ENCODE assay signal across 7 mouse cellular contexts in genomic region chr5:44048568-44049363, GRCm38 (mm10). TPM values are rescaled to one million over a fixed set of nuclear protein-coding genes. Genes with fewer than 3 reads are reported as not detected.
DNase-seq lines count a peak whose midpoint lies in the region; ATAC-seq and TF ChIP-seq lines count a peak whose summit lies in the region.

No protein-coding gene starts in this region.

- H3K27ac ChIP-seq in ES-E14 (ENCODE audit: insufficient read depth, low read depth, low read length, poor library complexity, severe bottlenecking) = no peak overlapping the region
- H3K27ac ChIP-seq in bone marrow macrophage, adult 2 months (ENCODE audit: insufficient read depth, low read depth, low read length) = no peak overlapping the region
- no peak overlapping the region for H3K27ac ChIP-seq in midbrain, embryonic 16.5 days (ENCODE audit: low read length)

- DNase-seq in kidney, postnatal 14 days = peak; percentile 36
- no peak for DNase-seq in kidney, adult 18-20 months
- peak; percentile 31 for DNase-seq in ES-E14 (ENCODE audit: low read depth, low spot score)
- no peak for DNase-seq in testis, postnatal 14 days (ENCODE audit: low spot score)

- H3K9ac ChIP-seq in ES-E14 (ENCODE audit: insufficient read depth, low read depth, low read length, poor library complexity, severe bottlenecking) = no peak overlapping the region
- no peak overlapping the region for H3K9ac ChIP-seq in midbrain, embryonic 16.5 days (ENCODE audit: low read depth, low read length)

- peak; percentile 42; the same call in 1 of the 2 replicates for TF ChIP-seq CTCF in bone marrow macrophage, adult 2 months (IDR thresholded peaks at IDR 0.05; ENCODE audit: low read depth, low read length)

- H3K4me2 ChIP-seq in midbrain, embryonic 16.5 days (ENCODE audit: low read length) = no peak overlapping the region

- H3K4me3 ChIP-seq in ES-E14 (ENCODE audit: insufficient read depth in 1 of 2, low read depth in 1 of 2, low read length in 2 of 2, poor library complexity in 1 of 2, severe bottlenecking in 1 of 2) = no peak overlapping the region
- no peak overlapping the region for H3K4me3 ChIP-seq in bone marrow macrophage, adult 2 months (ENCODE audit: insufficient read depth, low read length)
- H3K4me3 ChIP-seq in midbrain, embryonic 16.5 days (ENCODE audit: low read depth, low read length) = no peak overlapping the region

- H3K36me3 ChIP-seq in ES-E14 (ENCODE audit: control insufficient read depth, insufficient read depth, low read length, poor library complexity, severe bottlenecking) = peaks cover 4% of the 10 kb centered on the region; the same call in 1 of the 2 replicates
- H3K36me3 ChIP-seq in midbrain, embryonic 16.5 days (ENCODE audit: control insufficient read depth, insufficient read depth, low read length) = no peaks in the 10 kb centered on the region

- H3K4me1 ChIP-seq in ES-E14 (ENCODE audit: control insufficient read depth in 2 of 2, insufficient read depth in 2 of 2, low read length in 2 of 2, poor library complexity in 1 of 2) = no peaks in the 10 kb centered on the region
- peaks cover 9% of the 10 kb centered on the region for H3K4me1 ChIP-seq in bone marrow macrophage, adult 2 months (ENCODE audit: control insufficient read depth, insufficient read depth, low read length)
- H3K4me1 ChIP-seq in midbrain, embryonic 16.5 days (ENCODE audit: control insufficient read depth, insufficient read depth, low read length) = no peaks in the 10 kb centered on the region

- no peaks in the 10 kb centered on the region for H3K27me3 ChIP-seq in midbrain, embryonic 16.5 days (ENCODE audit: control insufficient read depth, insufficient read depth, low read depth, low read length)

- in situ Hi-C loops in ES-E14 (cut with MboI; ENCODE audit: low sequenced_read_pairs in 2 of 2, unreplicated experiment in 2 of 2) = no loop called here

- peak; percentile 46; the same call in 1 of the 2 replicates for ATAC-seq in granulocyte monocyte progenitor cell, adult 5-6 weeks (replicated peaks; ENCODE audit: poor library complexity, severe bottlenecking)
- 0 out of 2 replicates have a peak, but pooled peaks have one; percentile 39 for ATAC-seq in midbrain, embryonic 16.5 days

- 49% methylated on average over 5 of the region's 5 CpGs for WGBS in midbrain, embryonic 16.5 days

- TF ChIP-seq POLR2A in bone marrow macrophage, adult 2 months (IDR thresholded peaks at IDR 0.05; ENCODE audit: borderline replicate concordance, low read depth, low read length) = no peak

- no peaks in the 10 kb centered on the region for H3K9me3 ChIP-seq in ES-E14 (ENCODE audit: control insufficient read depth, insufficient read depth, low read depth, low read length)
- no peaks in the 10 kb centered on the region for H3K9me3 ChIP-seq in midbrain, embryonic 16.5 days (replicated peaks; ENCODE audit: control insufficient read depth, low read length, poor library complexity, severe bottlenecking)

TF ChIP-seq in ES-E14, 5 proteins besides CTCF, POLR2A, EP300 and RAD21:
- TF ChIP-seq CHD2 (IDR thresholded peaks at IDR 0.05; ENCODE audit: low read depth, low read length) (no peak), HCFC1 (IDR thresholded peaks at IDR 0.05; ENCODE audit: borderline replicate concordance, insufficient read depth, low read length) (no peak), MAFK (IDR thresholded peaks at IDR 0.05; ENCODE audit: insufficient read depth, low read depth, low read length) (no peak), ZC3H11A (IDR thresholded peaks at IDR 0.05; ENCODE audit: borderline replicate concordance, low read depth, low read length) (peak; percentile 78; the same call in 1 of the 2 replicates), ZNF384 (IDR thresholded peaks at IDR 0.05; ENCODE audit: low read depth, low read length) (no peak)
TF ChIP-seq in ES-E14: peak in this region for 1.

RNA-seq across cellular contexts. Expression of gene Prom1, which starts 53.1 kb away (rescaled TPM):
- total RNA-seq in ES-E14 (2012; rRNA removed) = 12.7 and 13.7 TPM in 2 replicates
- not detected in 2 replicates for polyA plus RNA-seq in bone marrow macrophage, adult 2 months (2012; ENCODE audit: insufficient read depth, insufficient read length, missing spikeins)
- 12.7 and 17.1 TPM in 2 replicates for total RNA-seq in granulocyte monocyte progenitor cell, adult 5-6 weeks (2014; fragmentation: Nextera tagmentation)
- total RNA-seq in granulocyte monocyte progenitor cell, adult 5-6 weeks (2017) = 40.5 and 45.8 TPM in 2 replicates
- polyA plus RNA-seq in midbrain, embryonic 16.5 days (2015; fragmentation: Nextera tagmentation; extraction: Ambion mirVana) = 28.3 and 33.9 TPM in 2 replicates

Comparison
In these comparisons a context has a peak if more than half of its experiments do, and no peak if none do; other contexts are left out.
1. DNase-seq: peak in kidney, postnatal 14 days (single experiment) and ES-E14 (single experiment); none in kidney, adult 18-20 months (single experiment) and testis, postnatal 14 days (single experiment).